Mouse (Mus musculus): Measurements from ENCODE around the gene Gm21761.
"Not testable (repeated sequence)": the region's sequence is repeated elsewhere in the genome, so short reads cannot be mapped to it uniquely, and the experiment has no call there.

DNA sequence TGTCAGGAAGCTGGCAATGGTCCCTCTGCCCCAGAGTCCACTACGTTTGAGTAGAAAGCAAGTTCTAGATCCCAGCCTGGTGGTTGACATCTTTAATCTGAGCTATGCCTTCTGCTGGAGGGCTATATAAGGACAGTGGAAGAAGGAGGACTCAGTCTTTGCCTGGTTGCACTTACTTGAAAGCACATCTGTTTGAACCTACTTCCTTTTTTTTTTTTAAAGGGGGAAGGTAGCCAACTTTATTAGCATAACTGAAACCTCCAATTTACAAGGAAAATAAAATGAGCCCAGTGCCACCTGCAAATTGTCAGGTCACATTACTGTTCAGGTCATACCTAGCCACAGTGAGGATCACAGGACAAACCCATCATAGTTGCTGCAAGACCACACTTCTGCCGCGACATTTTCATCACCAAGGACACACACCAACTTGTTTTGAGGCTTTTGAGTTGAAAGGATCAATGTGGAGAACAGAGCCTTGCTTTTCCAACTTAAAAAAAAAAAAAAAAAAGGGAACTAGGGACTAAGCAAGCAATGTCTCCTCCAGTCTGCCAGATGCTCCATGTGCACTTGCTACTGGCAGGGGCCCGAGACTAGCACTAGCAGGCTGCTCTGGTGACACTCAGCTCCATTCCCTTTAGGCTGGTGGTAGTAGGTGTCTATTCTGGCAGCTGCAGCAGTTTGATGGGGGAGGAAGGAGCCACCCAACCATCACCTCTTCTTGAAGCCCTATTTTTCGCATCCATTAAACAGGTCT lies 11.9 kb downstream of the Gm21761 start:
- TF ChIP-seq POLR2A (IDR thresholded peaks at IDR 0.05; ENCODE audit: control insufficient read depth, extremely low read depth, insufficient read depth, low read length, poor library complexity); CTCF (IDR thresholded peaks at IDR 0.05; ENCODE audit: borderline replicate concordance, control insufficient read depth, extremely low read depth, insufficient read depth, low read length, poor library complexity): not testable (repeated sequence)
